Mouse (Mus musculus) erythroid progenitor cell, adult 5-6 weeks (primary cell): ENCODE data around the gene Gpr89. TPM values are rescaled to one million over a fixed set of nuclear protein-coding genes. Genes with fewer than 3 reads are reported as not detected.

ENCODE experiments used
- ATAC-seq: replicated peaks from 2 replicates; pipeline ENCODE4 v1.8.0; 2016; ENCODE audit warnings: moderate number of reproducible peaks, mild to moderate bottlenecking, moderate TSS enrichment, inconsistent platforms; ENCODE audit not compliant: poor library complexity, low FRiP score, severe bottlenecking
- total RNA-seq, 2 experiments: library from RNA; stranded (forward) in 1 of 2; stranded (reverse) in 1 of 2; fragments of 150-400 nt in 1 of 2; fragments of 186-747, 209-891 nt in 1 of 2; gene quantifications; 2 replicates each; pipeline versions ENCODE4 v1.2.3 to v1.2.4; 2015 to 2017; ENCODE audit warnings: low replicate concordance in 2 of 2

The Gpr89 gene
- total RNA-seq, 2 experiments from 2014 or later, result 1.6 to 2.9 TPM

- ATAC-seq, result no peak
These were observed 76.2 kb downstream of the Gpr89 start, which contains the start of the genes Pdzk1 and Cd160 for GRCm38 (mm10) chr3:96828984-96829383. TSS of gene Pdzk1 (plus strand) at chr3:96829284. TSS of gene Cd160 (minus strand) at chr3:96829351.

DNA sequence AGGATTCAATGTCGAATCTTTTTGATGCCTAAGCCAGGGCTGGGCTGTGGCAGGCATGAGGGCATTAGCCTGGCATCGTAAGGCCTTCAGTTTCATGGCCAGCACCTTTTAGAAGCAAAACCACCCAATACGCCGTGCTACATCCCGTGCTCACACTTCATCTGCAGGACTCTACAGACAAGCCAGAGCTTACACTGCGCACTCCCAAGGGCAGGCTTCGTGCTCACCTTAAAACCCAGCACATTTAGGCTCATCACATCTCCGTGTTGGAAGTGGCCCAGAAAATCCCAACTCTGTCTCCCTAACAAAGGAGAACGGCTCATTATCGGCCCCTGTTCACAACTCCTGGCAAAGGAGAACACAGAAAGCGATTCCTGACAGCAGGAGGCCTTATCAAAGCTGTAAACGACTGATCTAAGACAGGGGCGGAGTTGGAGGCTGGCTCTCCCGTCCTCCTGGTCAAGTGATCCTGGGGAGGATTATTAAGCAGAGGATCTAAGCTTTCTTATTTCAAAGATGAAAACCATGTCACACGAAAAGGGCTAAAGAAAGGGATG lies 76.8 kb downstream of the Gpr89 start:
- ATAC-seq, result no peak

- ATAC-seq, result no peak
These were observed 79.9 kb downstream of the Gpr89 start for GRCm38 (mm10) chr3:96825261-96825660.

DNA sequence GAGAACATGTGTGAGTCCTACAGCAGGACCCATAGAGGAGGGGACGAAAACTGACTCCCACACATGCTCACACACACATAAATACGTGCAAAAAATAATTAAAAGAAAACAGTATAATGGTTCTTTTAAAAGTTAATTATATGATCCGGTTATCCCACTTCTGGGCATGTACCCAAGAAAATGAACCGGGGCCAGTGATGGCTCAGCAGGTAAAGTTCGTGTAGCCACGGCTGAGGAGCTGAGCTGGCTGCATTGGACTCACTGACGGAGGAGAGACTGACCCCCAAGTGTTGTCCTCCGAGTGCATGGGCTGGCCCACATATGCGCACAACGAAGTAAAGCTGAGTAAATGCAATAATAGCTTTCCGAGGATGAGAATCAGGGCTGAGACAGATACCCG lies 80.5 kb downstream of the Gpr89 start:
- no peak for ATAC-seq

DNA sequence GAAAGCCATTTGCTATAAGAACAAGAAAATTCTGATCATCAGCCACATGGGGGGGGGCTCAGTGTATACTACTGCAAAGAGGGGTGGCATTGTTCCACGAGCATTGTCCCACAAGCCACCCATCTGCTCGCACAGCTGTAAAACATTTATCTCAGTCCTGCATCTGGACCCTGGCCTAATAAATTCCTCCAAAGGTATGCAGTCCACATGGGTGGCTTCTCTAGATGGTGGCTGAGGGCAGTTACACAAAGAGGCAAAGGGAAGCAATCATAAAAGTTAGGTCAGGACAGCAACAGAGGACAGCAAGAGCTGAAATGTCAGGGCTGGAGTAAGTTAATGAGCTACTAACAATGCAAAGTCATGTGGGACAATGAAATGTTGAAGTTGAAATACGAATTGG lies 81.4 kb downstream of the Gpr89 start:
- ATAC-seq, result no peak

- ATAC-seq, result no peak
These were observed 83.6 kb downstream of the Gpr89 start for GRCm38 (mm10) chr3:96821581-96821980.

GRCm38 (mm10) chr3:96820116-96820915 lies 84.8 kb downstream of the Gpr89 start:
- ATAC-seq, result no peak

Other genes with a start within 250 kb of the Gpr89 start
- gene Ankrd35, start 235.2 kb downstream of the Gpr89 start, total RNA-seq (2015; ENCODE audit: low replicate concordance), result not detected in 2 replicates
- not detected in 2 replicates for gene Ankrd35, start 235.2 kb downstream of the Gpr89 start, total RNA-seq (2017; ENCODE audit: low replicate concordance)
- gene Pias3, start 209.0 kb downstream of the Gpr89 start, total RNA-seq (2015; ENCODE audit: low replicate concordance), result 1.3 and 6.5 TPM in 2 replicates
- 2.1 TPM in 1 of 2 replicates, not detected in the other for gene Pias3, start 209.0 kb downstream of the Gpr89 start, total RNA-seq (2017; ENCODE audit: low replicate concordance)
- gene Nudt17, start 196.8 kb downstream of the Gpr89 start, total RNA-seq (2015; ENCODE audit: low replicate concordance), result not detected in 2 replicates
- 2.3 TPM in 1 of 2 replicates, not detected in the other for gene Nudt17, start 196.8 kb downstream of the Gpr89 start, total RNA-seq (2017; ENCODE audit: low replicate concordance)
- 16.2 and 34.8 TPM in 2 replicates for gene Polr3c, start 177.7 kb downstream of the Gpr89 start, total RNA-seq (2015; ENCODE audit: low replicate concordance)
- gene Polr3c, start 177.7 kb downstream of the Gpr89 start, total RNA-seq (2017; ENCODE audit: low replicate concordance), result 21.6 and 27.7 TPM in 2 replicates
- gene Rnf115, start 177.7 kb downstream of the Gpr89 start, total RNA-seq (2015; ENCODE audit: low replicate concordance), result 28.5 and 45.3 TPM in 2 replicates
- gene Rnf115, start 177.7 kb downstream of the Gpr89 start, total RNA-seq (2017; ENCODE audit: low replicate concordance), result 32.7 and 35.9 TPM in 2 replicates
- 1.8 and 4.6 TPM in 2 replicates for gene Pdzk1, start 76.1 kb downstream of the Gpr89 start, total RNA-seq (2015; ENCODE audit: low replicate concordance)
- 2.4 and 6.9 TPM in 2 replicates for gene Pdzk1, start 76.1 kb downstream of the Gpr89 start, total RNA-seq (2017; ENCODE audit: low replicate concordance)
- gene Cd160, start 76.0 kb downstream of the Gpr89 start, total RNA-seq (2015; ENCODE audit: low replicate concordance), result 1.8 TPM in 1 of 2 replicates, not detected in the other
- 0.26 TPM in 1 of 2 replicates, not detected in the other for gene Cd160, start 76.0 kb downstream of the Gpr89 start, total RNA-seq (2017; ENCODE audit: low replicate concordance)
- not detected in 2 replicates for gene Gja5, start 653 bp downstream of the Gpr89 start, total RNA-seq (2015; ENCODE audit: low replicate concordance)
- 0.39 TPM in 1 of 2 replicates, not detected in the other for gene Gja5, start 653 bp downstream of the Gpr89 start, total RNA-seq (2017; ENCODE audit: low replicate concordance)
- not detected in 2 replicates for gene Gja8, start 20.7 kb upstream of the Gpr89 start, total RNA-seq (2015; ENCODE audit: low replicate concordance)
- not detected in 2 replicates for gene Gja8, start 20.7 kb upstream of the Gpr89 start, total RNA-seq (2017; ENCODE audit: low replicate concordance)